Mouse (Mus musculus) regulatory T cell (primary cell): ENCODE data around the gene Endou.

Source experiments
- in situ Hi-C: fragments of 300-600 bp; cut with MboI, MseI; formaldehyde crosslinking; loops from one replicate; pipeline ENCODE4 v1.15.1; 2025; ENCODE audit warnings: high pct_unique_total_duplicates

Endou gene

GRCm38 (mm10) chr15:97696616-97697015, 34.5 kb downstream of the Endou start:
- in situ Hi-C loops: no loop called here

GRCm38 (mm10) chr15:97693411-97693810, 37.7 kb downstream of the Endou start:
- in situ Hi-C loops: no loop called here

- in situ Hi-C loops: no loop called here
These were observed 47.0 kb downstream of the Endou start for GRCm38 (mm10) chr15:97684118-97684517.

- in situ Hi-C loops: no loop called here
These were observed 49.1 kb downstream of the Endou start for GRCm38 (mm10) chr15:97682053-97682452.

- in situ Hi-C loops: no loop called here
These were observed 51.0 kb downstream of the Endou start for GRCm38 (mm10) chr15:97679991-97680681.

- in situ Hi-C loops: no loop called here
These were observed 53.8 kb downstream of the Endou start for GRCm38 (mm10) chr15:97677341-97677740.

- in situ Hi-C loops: no loop called here
These were observed 55.2 kb downstream of the Endou start for GRCm38 (mm10) chr15:97675927-97676326.

- in situ Hi-C loops: no loop called here
These were observed 56.7 kb downstream of the Endou start for GRCm38 (mm10) chr15:97674423-97674822.

GRCm38 (mm10) chr15:97673256-97674000, 57.7 kb downstream of the Endou start:
- in situ Hi-C loops: no loop called here

- in situ Hi-C loops: no loop called here
These were observed 58.9 kb downstream of the Endou start for GRCm38 (mm10) chr15:97672211-97672765.

GRCm38 (mm10) chr15:97670554-97670953, 60.6 kb downstream of the Endou start:
- in situ Hi-C loops: no loop called here

GRCm38 (mm10) chr15:97668158-97668877, 62.8 kb downstream of the Endou start:
- in situ Hi-C loops: loop anchor here (5.0 kb wide), 1 partner anchor 89 kb away; no protein-coding TSS in a partner anchor

GRCm38 (mm10) chr15:97667437-97667836, 63.7 kb downstream of the Endou start:
- in situ Hi-C loops: loop anchor here (5.0 kb wide), 1 partner anchor 90 kb away; no protein-coding TSS in a partner anchor

GRCm38 (mm10) chr15:97666457-97666770, 64.7 kb downstream of the Endou start:
- in situ Hi-C loops: loop anchor here (5.0 kb wide), 1 partner anchor 91 kb away; no protein-coding TSS in a partner anchor

- in situ Hi-C loops: loop anchor here (5.0 kb wide), 1 partner anchor 91 kb away; no protein-coding TSS in a partner anchor
These were observed 65.2 kb downstream of the Endou start for GRCm38 (mm10) chr15:97665770-97666456.

- in situ Hi-C loops: loop anchor here (5.0 kb wide), 1 partner anchor 92 kb away; no protein-coding TSS in a partner anchor
These were observed 66.0 kb downstream of the Endou start for GRCm38 (mm10) chr15:97664981-97665668.

- in situ Hi-C loops: no loop called here
These were observed 67.3 kb downstream of the Endou start for GRCm38 (mm10) chr15:97663750-97664406.
